Mouse (Mus musculus): ENCODE measurements around the gene Dnajc1.
A peak's percentile ranks its signal among the peaks of the same experiment; 100 is the strongest.

Dnajc1 gene

DNA sequence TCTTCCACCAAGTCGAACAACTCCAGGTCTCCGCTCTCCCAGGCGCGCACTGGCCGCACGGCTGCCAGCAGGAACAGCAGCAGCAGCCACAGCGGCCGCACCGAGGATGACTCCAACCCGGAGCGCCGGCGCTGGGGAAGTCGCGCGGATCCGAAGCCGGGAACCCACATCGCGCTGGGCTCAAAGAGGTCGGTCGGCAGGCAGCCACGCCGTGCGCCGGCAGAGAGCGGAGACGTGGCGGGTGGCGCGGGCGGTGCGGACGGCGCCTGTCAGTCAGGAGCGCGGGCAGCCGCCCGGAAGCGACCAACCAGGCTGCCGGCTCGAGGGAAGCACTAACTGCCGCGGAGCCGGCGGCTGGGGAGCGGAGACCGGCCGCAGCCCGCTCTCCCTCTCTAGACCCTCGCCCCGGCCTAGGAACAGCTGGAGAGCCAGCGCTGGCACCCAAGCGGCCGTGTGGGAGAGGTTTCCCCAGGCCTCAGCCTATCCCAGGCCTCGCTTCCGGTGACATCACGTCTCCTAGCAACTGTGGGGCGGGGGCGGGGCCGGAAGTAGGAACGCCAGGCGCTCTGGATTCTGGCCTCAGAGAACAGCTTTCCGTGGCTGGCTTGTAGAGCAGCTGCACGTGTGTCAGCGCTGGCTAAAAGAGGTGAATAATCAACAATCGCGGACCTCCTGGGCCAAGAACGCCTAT lies at the start of gene Dnajc1:
Gene Dnajc1, minus strand, starts transcription at position 500 of the 691 bp plus-strand sequence.
- H3K4me3 ChIP-seq (replicated peaks; ENCODE audit: low read length), result peak within 1 kb of the TSS; percentile 90
- no peak for TF ChIP-seq CTCF (conservative IDR thresholded peaks at IDR 0.05; ENCODE audit: low read length)
- TF ChIP-seq POU5F1 (IDR thresholded peaks at IDR 0.05; ENCODE audit: borderline replicate concordance, low read length), result no peak
- TF ChIP-seq NANOG (IDR thresholded peaks at IDR 0.05; ENCODE audit: borderline replicate concordance, low read length), result no peak
- no peaks in the 10 kb centered on the region for H3K9me3 ChIP-seq (ENCODE audit: low read length)
- H3K36me3 ChIP-seq (ENCODE audit: insufficient read depth, low read length), result no peaks in the 10 kb centered on the region
- peaks cover 6% of the 10 kb centered on the region; the same call in 1 of the 2 replicates for H3K4me1 ChIP-seq (replicated peaks; ENCODE audit: low read depth, low read length)
- H3K27me3 ChIP-seq (ENCODE audit: insufficient read depth, low read length), result no peaks in the 10 kb centered on the region

DNA sequence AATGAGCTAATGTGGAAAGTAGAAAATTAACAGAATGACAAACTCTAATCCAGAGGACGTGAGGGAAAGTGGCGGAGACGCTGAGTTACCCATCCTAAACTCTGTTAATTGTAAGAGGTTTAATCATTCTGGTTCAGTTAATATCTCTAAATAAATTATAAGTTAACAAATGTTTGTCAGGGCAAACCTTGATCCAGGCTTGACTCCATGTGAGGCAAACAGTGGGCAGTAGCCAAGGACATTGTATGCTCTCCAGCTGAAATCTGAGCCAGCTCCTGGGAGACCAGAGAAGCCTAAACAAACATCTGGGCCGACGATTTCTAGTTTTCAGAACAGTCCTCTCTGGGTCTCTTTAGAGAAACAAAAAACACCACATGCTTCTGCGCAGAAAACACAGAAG lies 49.2 kb upstream of the Dnajc1 start:
- Histone ChIP-seq H3K9me3 (ENCODE audit: low read length) (no peaks in the 10 kb centered on the region), H3K4me1 (replicated peaks; ENCODE audit: low read depth, low read length) (no peaks in the 10 kb centered on the region)

DNA sequence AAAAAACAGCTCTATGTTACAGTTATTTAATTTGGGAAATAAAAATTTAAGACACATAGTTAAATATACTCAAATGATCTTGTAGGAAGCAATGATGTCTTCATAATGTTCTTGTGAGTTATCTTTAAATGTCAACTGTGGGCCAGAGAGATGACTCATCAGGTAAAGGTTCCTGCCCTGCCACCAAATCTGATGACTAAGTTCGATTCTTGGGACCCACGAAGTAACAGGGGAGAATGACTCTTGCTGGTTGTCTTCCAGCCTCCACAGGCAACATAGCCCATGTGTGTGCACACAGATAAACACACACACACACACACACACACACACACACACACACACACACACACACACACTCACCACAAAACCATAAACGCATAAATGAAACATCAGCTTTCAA lies 22.6 kb upstream of the Dnajc1 start:
- Histone ChIP-seq H3K4me1 (replicated peaks; ENCODE audit: low read depth, low read length) (peaks cover 6% of the 10 kb centered on the region; the same call in 1 of the 2 replicates), H3K4me3 (replicated peaks; ENCODE audit: low read length) (no peak overlapping the region), H3K36me3 (ENCODE audit: insufficient read depth, low read length) (no peaks in the 10 kb centered on the region), H3K9me3 (ENCODE audit: low read length) (no peaks in the 10 kb centered on the region), H3K27me3 (ENCODE audit: insufficient read depth, low read length) (no peaks in the 10 kb centered on the region)
- TF ChIP-seq POU5F1 (IDR thresholded peaks at IDR 0.05; ENCODE audit: borderline replicate concordance, low read length) (no peak), CTCF (conservative IDR thresholded peaks at IDR 0.05; ENCODE audit: low read length) (no peak)

More for the DNA sequence above, 49.2 kb upstream of the Dnajc1 start:
- no peak overlapping the region for H3K4me3 ChIP-seq (replicated peaks; ENCODE audit: low read length)
- TF ChIP-seq NANOG (IDR thresholded peaks at IDR 0.05; ENCODE audit: borderline replicate concordance, low read length) (no peak), POU5F1 (IDR thresholded peaks at IDR 0.05; ENCODE audit: borderline replicate concordance, low read length) (no peak), CTCF (conservative IDR thresholded peaks at IDR 0.05; ENCODE audit: low read length) (no peak)
- no peaks in the 10 kb centered on the region for H3K36me3 ChIP-seq (ENCODE audit: insufficient read depth, low read length)
- H3K27me3 ChIP-seq (ENCODE audit: insufficient read depth, low read length), result peaks cover 2% of the 10 kb centered on the region; the same call in 1 of the 2 replicates

DNA sequence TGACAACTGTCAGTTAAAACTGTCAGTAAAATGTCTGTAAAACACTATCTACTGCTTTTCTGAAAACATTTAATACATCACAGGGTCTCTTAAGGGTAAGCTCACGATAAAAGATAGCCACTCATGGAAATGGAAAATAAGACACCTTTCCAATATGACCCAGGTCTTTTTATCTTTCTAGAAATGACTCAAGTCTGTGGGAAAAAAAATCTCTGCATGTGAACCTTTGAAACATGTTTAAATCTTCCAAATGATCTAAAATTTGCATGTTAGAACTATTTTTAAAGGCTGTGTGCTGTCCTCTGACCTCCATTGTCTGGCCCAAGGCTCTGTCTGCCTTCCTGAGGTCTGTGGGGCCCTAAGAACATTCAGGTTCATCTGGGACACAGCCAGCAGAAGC lies 11.0 kb upstream of the Dnajc1 start:
- Histone ChIP-seq H3K9me3 (ENCODE audit: low read length) (peaks cover 21% of the 10 kb centered on the region), H3K27me3 (ENCODE audit: insufficient read depth, low read length) (0 out of 2 replicates have a peak, but pooled peaks cover 4% of the 10 kb centered on the region), H3K4me1 (replicated peaks; ENCODE audit: low read depth, low read length) (no peaks in the 10 kb centered on the region), H3K4me3 (replicated peaks; ENCODE audit: low read length) (no peak overlapping the region), H3K36me3 (ENCODE audit: insufficient read depth, low read length) (no peaks in the 10 kb centered on the region)
- TF ChIP-seq CTCF (conservative IDR thresholded peaks at IDR 0.05; ENCODE audit: low read length), result no peak
- no peak for TF ChIP-seq NANOG (IDR thresholded peaks at IDR 0.05; ENCODE audit: borderline replicate concordance, low read length)
- no peak for TF ChIP-seq POU5F1 (IDR thresholded peaks at IDR 0.05; ENCODE audit: borderline replicate concordance, low read length)

DNA sequence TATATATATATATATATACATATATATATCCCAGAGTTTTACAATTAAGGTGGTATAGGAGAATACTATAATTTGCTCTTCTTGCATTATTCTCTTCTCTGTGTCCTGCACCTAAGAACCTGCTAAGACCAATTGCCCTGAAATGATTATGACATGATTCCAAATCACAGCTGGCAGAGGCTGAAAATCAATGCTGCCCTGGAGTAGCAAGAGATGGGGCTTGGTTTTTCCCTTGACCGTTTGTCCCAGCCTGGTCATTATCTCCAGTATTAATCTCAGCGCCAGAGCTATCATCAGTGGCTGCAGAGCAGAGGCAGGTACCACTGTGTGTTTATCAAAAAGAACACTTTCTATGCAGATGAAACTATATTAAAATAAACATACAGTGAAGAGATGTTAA lies 9.1 kb upstream of the Dnajc1 start:
- peaks cover 22% of the 10 kb centered on the region for H3K9me3 ChIP-seq (ENCODE audit: low read length)
- no peak overlapping the region for H3K4me3 ChIP-seq (replicated peaks; ENCODE audit: low read length)
- H3K36me3 ChIP-seq (ENCODE audit: insufficient read depth, low read length), result no peaks in the 10 kb centered on the region
- H3K27me3 ChIP-seq (ENCODE audit: insufficient read depth, low read length), result 0 out of 2 replicates have a peak, but pooled peaks cover 4% of the 10 kb centered on the region
- TF ChIP-seq POU5F1 (IDR thresholded peaks at IDR 0.05; ENCODE audit: borderline replicate concordance, low read length), result no peak
- TF ChIP-seq NANOG (IDR thresholded peaks at IDR 0.05; ENCODE audit: borderline replicate concordance, low read length), result no peak
- TF ChIP-seq CTCF (conservative IDR thresholded peaks at IDR 0.05; ENCODE audit: low read length), result no peak
- H3K4me1 ChIP-seq (replicated peaks; ENCODE audit: low read depth, low read length), result no peaks in the 10 kb centered on the region

DNA sequence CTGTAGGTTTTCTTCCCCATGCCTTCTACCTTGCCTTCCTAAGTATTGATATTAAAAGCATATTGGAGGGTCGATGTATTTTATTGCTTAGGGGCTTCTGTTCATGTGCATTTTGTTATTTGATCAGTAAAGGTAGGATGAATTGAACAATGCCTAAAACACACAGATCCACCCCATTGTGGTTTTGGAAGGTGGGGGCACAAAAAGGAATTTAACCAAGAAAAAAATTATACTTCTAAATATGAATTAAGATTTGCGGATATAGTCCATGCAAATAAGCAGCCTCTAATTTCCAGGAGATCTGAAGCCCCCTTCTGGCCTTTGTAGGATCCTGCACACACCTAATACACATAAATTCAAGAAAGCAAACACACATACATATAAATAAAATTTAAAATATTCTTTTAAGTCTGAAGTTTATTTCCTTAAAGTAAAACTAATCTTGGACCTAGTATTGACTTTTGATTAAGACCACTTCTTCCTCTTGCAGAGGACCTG lies 441 bp upstream of the Dnajc1 start:
- H3K4me3 ChIP-seq (replicated peaks; ENCODE audit: low read length), result peak overlapping the region; percentile 90
- H3K9me3 ChIP-seq (ENCODE audit: low read length), result no peaks in the 10 kb centered on the region
- H3K36me3 ChIP-seq (ENCODE audit: insufficient read depth, low read length), result no peaks in the 10 kb centered on the region
- H3K4me1 ChIP-seq (replicated peaks; ENCODE audit: low read depth, low read length), result peaks cover 6% of the 10 kb centered on the region; the same call in 1 of the 2 replicates
- TF ChIP-seq CTCF (conservative IDR thresholded peaks at IDR 0.05; ENCODE audit: low read length), result peak; percentile 53
- no peak for TF ChIP-seq NANOG (IDR thresholded peaks at IDR 0.05; ENCODE audit: borderline replicate concordance, low read length)
- TF ChIP-seq POU5F1 (IDR thresholded peaks at IDR 0.05; ENCODE audit: borderline replicate concordance, low read length), result no peak
- H3K27me3 ChIP-seq (ENCODE audit: insufficient read depth, low read length), result no peaks in the 10 kb centered on the region

DNA sequence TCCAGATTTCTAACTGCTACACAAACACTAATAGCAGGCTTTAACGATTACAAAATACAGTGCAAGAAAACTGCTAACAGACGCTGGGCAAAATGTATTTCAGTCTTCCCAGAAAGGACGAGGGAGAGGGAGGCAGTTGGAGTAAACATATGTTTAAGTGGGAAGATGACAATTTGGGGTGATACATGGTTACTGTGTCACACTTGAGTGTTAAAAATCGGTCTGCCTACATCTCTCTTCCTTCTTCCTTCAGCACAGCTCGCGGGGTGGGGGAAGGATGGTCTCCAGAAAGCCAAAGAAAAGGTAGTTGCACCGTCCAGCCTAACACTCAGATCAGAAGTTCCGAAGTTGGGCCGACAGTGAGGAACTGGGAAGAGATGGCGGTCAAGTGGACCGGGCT lies 769 bp downstream of the Dnajc1 start:
- TF ChIP-seq NANOG (IDR thresholded peaks at IDR 0.05; ENCODE audit: borderline replicate concordance, low read length), result no peak
- TF ChIP-seq CTCF (conservative IDR thresholded peaks at IDR 0.05; ENCODE audit: low read length), result no peak
- no peak for TF ChIP-seq POU5F1 (IDR thresholded peaks at IDR 0.05; ENCODE audit: borderline replicate concordance, low read length)
- Histone ChIP-seq H3K27me3 (ENCODE audit: insufficient read depth, low read length) (no peaks in the 10 kb centered on the region), H3K36me3 (ENCODE audit: insufficient read depth, low read length) (no peaks in the 10 kb centered on the region), H3K4me1 (replicated peaks; ENCODE audit: low read depth, low read length) (peaks cover 6% of the 10 kb centered on the region; the same call in 1 of the 2 replicates), H3K9me3 (ENCODE audit: low read length) (no peaks in the 10 kb centered on the region), H3K4me3 (replicated peaks; ENCODE audit: low read length) (peak overlapping the region; percentile 90)

DNA sequence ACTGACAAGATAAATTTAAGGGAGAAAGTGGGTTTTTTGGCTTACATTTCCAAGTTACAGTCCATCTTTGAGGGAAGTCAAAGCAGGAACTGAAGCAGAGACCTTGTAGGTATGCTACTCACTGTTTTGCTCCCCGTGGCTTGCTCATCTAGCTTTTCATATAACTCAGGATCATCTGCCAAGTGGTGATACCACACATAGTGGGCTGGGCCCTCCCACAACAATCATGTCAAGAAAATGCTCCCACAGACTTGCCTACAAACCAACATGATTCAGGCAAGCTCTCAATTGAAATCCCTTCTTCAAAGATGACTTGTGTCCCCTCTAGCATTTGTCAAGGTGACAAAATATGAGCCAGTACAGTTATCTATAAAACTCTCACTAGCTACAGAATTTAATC lies 3.0 kb downstream of the Dnajc1 start:
- Histone ChIP-seq H3K36me3 (ENCODE audit: insufficient read depth, low read length) (no peaks in the 10 kb centered on the region), H3K9me3 (ENCODE audit: low read length) (no peaks in the 10 kb centered on the region), H3K27me3 (ENCODE audit: insufficient read depth, low read length) (no peaks in the 10 kb centered on the region), H3K4me3 (replicated peaks; ENCODE audit: low read length) (no peak overlapping the region), H3K4me1 (replicated peaks; ENCODE audit: low read depth, low read length) (peaks cover 6% of the 10 kb centered on the region; the same call in 1 of the 2 replicates)
- no peak for TF ChIP-seq CTCF (conservative IDR thresholded peaks at IDR 0.05; ENCODE audit: low read length)

DNA sequence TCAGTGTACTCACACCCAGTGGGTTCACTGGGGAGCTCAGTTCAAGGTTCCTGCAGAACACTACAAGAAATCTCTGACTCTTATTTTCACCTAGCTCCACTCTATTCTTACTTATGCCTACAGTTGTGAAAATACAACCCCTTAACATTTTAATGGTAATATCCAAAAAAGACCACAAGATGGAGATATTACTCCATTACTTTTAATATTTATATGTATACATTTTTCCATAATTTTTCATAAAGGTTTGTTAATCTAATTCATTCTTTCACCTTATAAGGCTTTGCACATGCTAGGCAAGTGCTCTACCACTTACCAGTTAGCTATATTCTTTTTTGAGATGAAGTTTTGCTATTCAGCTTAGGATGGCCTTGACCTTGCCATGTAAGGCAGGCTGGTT lies 11.0 kb downstream of the Dnajc1 start:
- Histone ChIP-seq H3K4me1 (replicated peaks; ENCODE audit: low read depth, low read length) (no peaks in the 10 kb centered on the region), H3K36me3 (ENCODE audit: insufficient read depth, low read length) (no peaks in the 10 kb centered on the region), H3K4me3 (replicated peaks; ENCODE audit: low read length) (no peak overlapping the region), H3K9me3 (ENCODE audit: low read length) (no peaks in the 10 kb centered on the region), H3K27me3 (ENCODE audit: insufficient read depth, low read length) (no peaks in the 10 kb centered on the region)
- TF ChIP-seq POU5F1 (IDR thresholded peaks at IDR 0.05; ENCODE audit: borderline replicate concordance, low read length) (no peak), NANOG (IDR thresholded peaks at IDR 0.05; ENCODE audit: borderline replicate concordance, low read length) (no peak), CTCF (conservative IDR thresholded peaks at IDR 0.05; ENCODE audit: low read length) (no peak)

All from E14TG2a.4 (cell line).